Mouse (Mus musculus): ENCODE measurements around the gene Gpd1l. TPM values are rescaled to one million over a fixed set of nuclear protein-coding genes. Genes with fewer than 3 reads are reported as not detected.
A peak's percentile ranks its signal among the peaks of the same experiment; 100 is the strongest.

Gene Gpd1l
- polyA plus RNA-seq, 1 experiment from 2014 or later: 19.5 TPM

- 59% methylated on average over 11 of the region's 11 CpGs for WGBS
- Histone ChIP-seq H3K4me3 (ENCODE audit: low read length) (peak overlapping the region; percentile 78), H3K4me1 (ENCODE audit: control insufficient read depth, insufficient read depth, low read length) (peaks cover 7% of the 10 kb centered on the region), H3K4me2 (ENCODE audit: low read depth, low read length) (peak overlapping the region; percentile 97), H3K9me3 (replicated peaks; ENCODE audit: control insufficient read depth, low read length) (no peaks in the 10 kb centered on the region), H3K27me3 (ENCODE audit: control insufficient read depth, insufficient read depth, low read length) (no peaks in the 10 kb centered on the region), H3K27ac (ENCODE audit: low read length) (0 out of 2 replicates have a peak overlapping the region, but pooled peaks have one; percentile 19), H3K9ac (ENCODE audit: low read length) (peak overlapping the region; percentile 89), H3K36me3 (ENCODE audit: control insufficient read depth, insufficient read depth) (no peaks in the 10 kb centered on the region)
- ATAC-seq (replicated peaks; ENCODE audit: extremely low read depth, insufficient read depth, low FRiP score): no peak
Observed at GRCm38 (mm10) chr9:114934231-114934630, 444 bp upstream of the Gpd1l start.

GRCm38 (mm10) chr9:114933037-114933722 is 607 bp downstream of the Gpd1l start:
- Histone ChIP-seq H3K36me3 (ENCODE audit: control insufficient read depth, insufficient read depth) (no peaks in the 10 kb centered on the region), H3K4me3 (ENCODE audit: low read length) (peak overlapping the region; percentile 78), H3K9ac (ENCODE audit: low read length) (peak overlapping the region; percentile 89), H3K4me2 (ENCODE audit: low read depth, low read length) (peak overlapping the region; percentile 97), H3K27ac (ENCODE audit: low read length) (peak overlapping the region; percentile 81), H3K9me3 (replicated peaks; ENCODE audit: control insufficient read depth, low read length) (no peaks in the 10 kb centered on the region), H3K4me1 (ENCODE audit: control insufficient read depth, insufficient read depth, low read length) (peaks cover 7% of the 10 kb centered on the region), H3K27me3 (ENCODE audit: control insufficient read depth, insufficient read depth, low read length) (no peaks in the 10 kb centered on the region)
- peak; percentile 35 for ATAC-seq (replicated peaks; ENCODE audit: extremely low read depth, insufficient read depth, low FRiP score)
- 0% methylated on average over 39 of the region's 50 CpGs for WGBS

GRCm38 (mm10) chr9:114932607-114933006 is 1.2 kb downstream of the Gpd1l start:
- Histone ChIP-seq H3K36me3 (ENCODE audit: control insufficient read depth, insufficient read depth) (no peaks in the 10 kb centered on the region), H3K4me2 (ENCODE audit: low read depth, low read length) (peak overlapping the region; percentile 97), H3K27me3 (ENCODE audit: control insufficient read depth, insufficient read depth, low read length) (no peaks in the 10 kb centered on the region), H3K9me3 (replicated peaks; ENCODE audit: control insufficient read depth, low read length) (no peaks in the 10 kb centered on the region), H3K27ac (ENCODE audit: low read length) (no peak overlapping the region), H3K9ac (ENCODE audit: low read length) (peak overlapping the region; percentile 89), H3K4me3 (ENCODE audit: low read length) (peak overlapping the region; percentile 78), H3K4me1 (ENCODE audit: control insufficient read depth, insufficient read depth, low read length) (peaks cover 7% of the 10 kb centered on the region)
- 22% methylated on average over 13 of the region's 13 CpGs for WGBS
- ATAC-seq (replicated peaks; ENCODE audit: extremely low read depth, insufficient read depth, low FRiP score): no peak

- WGBS: 78% methylated on average over 9 of the region's 9 CpGs
- no peak for ATAC-seq (replicated peaks; ENCODE audit: extremely low read depth, insufficient read depth, low FRiP score)
- H3K9me3 ChIP-seq (replicated peaks; ENCODE audit: control insufficient read depth, low read length): no peaks in the 10 kb centered on the region
- no peak overlapping the region for H3K4me2 ChIP-seq (ENCODE audit: low read depth, low read length)
- no peaks in the 10 kb centered on the region for H3K36me3 ChIP-seq (ENCODE audit: control insufficient read depth, insufficient read depth)
- no peak overlapping the region for H3K9ac ChIP-seq (ENCODE audit: low read length)
- H3K4me1 ChIP-seq (ENCODE audit: control insufficient read depth, insufficient read depth, low read length): peaks cover 7% of the 10 kb centered on the region
- H3K27me3 ChIP-seq (ENCODE audit: control insufficient read depth, insufficient read depth, low read length): no peaks in the 10 kb centered on the region
- no peak overlapping the region for H3K4me3 ChIP-seq (ENCODE audit: low read length)
- H3K27ac ChIP-seq (ENCODE audit: low read length): no peak overlapping the region
Observed at GRCm38 (mm10) chr9:114930464-114931090, 3.2 kb downstream of the Gpd1l start.

- no peaks in the 10 kb centered on the region for H3K36me3 ChIP-seq (ENCODE audit: control insufficient read depth, insufficient read depth)
- no peak for ATAC-seq (replicated peaks; ENCODE audit: extremely low read depth, insufficient read depth, low FRiP score)
- no peaks in the 10 kb centered on the region for H3K27me3 ChIP-seq (ENCODE audit: control insufficient read depth, insufficient read depth, low read length)
- H3K4me3 ChIP-seq (ENCODE audit: low read length): no peak overlapping the region
- no peak overlapping the region for H3K27ac ChIP-seq (ENCODE audit: low read length)
- H3K9me3 ChIP-seq (replicated peaks; ENCODE audit: control insufficient read depth, low read length): no peaks in the 10 kb centered on the region
- H3K4me2 ChIP-seq (ENCODE audit: low read depth, low read length): no peak overlapping the region
- WGBS: 78% methylated on average over 5 of the region's 5 CpGs
- peaks cover 17% of the 10 kb centered on the region for H3K4me1 ChIP-seq (ENCODE audit: control insufficient read depth, insufficient read depth, low read length)
- H3K9ac ChIP-seq (ENCODE audit: low read length): no peak overlapping the region
Observed at GRCm38 (mm10) chr9:114925571-114925970, 8.2 kb downstream of the Gpd1l start.

- Histone ChIP-seq H3K9me3 (replicated peaks; ENCODE audit: control insufficient read depth, low read length) (no peaks in the 10 kb centered on the region), H3K27ac (ENCODE audit: low read length) (no peak overlapping the region), H3K4me3 (ENCODE audit: low read length) (no peak overlapping the region), H3K4me1 (ENCODE audit: control insufficient read depth, insufficient read depth, low read length) (peaks cover 20% of the 10 kb centered on the region), H3K4me2 (ENCODE audit: low read depth, low read length) (no peak overlapping the region), H3K9ac (ENCODE audit: low read length) (no peak overlapping the region), H3K27me3 (ENCODE audit: control insufficient read depth, insufficient read depth, low read length) (no peaks in the 10 kb centered on the region), H3K36me3 (ENCODE audit: control insufficient read depth, insufficient read depth) (no peaks in the 10 kb centered on the region)
- WGBS: 46% methylated on average over 10 of the region's 10 CpGs
- no peak for ATAC-seq (replicated peaks; ENCODE audit: extremely low read depth, insufficient read depth, low FRiP score)
Observed at GRCm38 (mm10) chr9:114925039-114925438, 8.7 kb downstream of the Gpd1l start.

GRCm38 (mm10) chr9:114924511-114924910 is 9.3 kb downstream of the Gpd1l start:
- H3K4me2 ChIP-seq (ENCODE audit: low read depth, low read length): no peak overlapping the region
- no peaks in the 10 kb centered on the region for H3K9me3 ChIP-seq (replicated peaks; ENCODE audit: control insufficient read depth, low read length)
- H3K9ac ChIP-seq (ENCODE audit: low read length): no peak overlapping the region
- WGBS: 44% methylated on average over 5 of the region's 5 CpGs
- ATAC-seq (replicated peaks; ENCODE audit: extremely low read depth, insufficient read depth, low FRiP score): no peak
- H3K4me1 ChIP-seq (ENCODE audit: control insufficient read depth, insufficient read depth, low read length): peaks cover 20% of the 10 kb centered on the region
- no peak overlapping the region for H3K27ac ChIP-seq (ENCODE audit: low read length)
- H3K4me3 ChIP-seq (ENCODE audit: low read length): no peak overlapping the region
- H3K27me3 ChIP-seq (ENCODE audit: control insufficient read depth, insufficient read depth, low read length): no peaks in the 10 kb centered on the region
- no peaks in the 10 kb centered on the region for H3K36me3 ChIP-seq (ENCODE audit: control insufficient read depth, insufficient read depth)

- Histone ChIP-seq H3K9me3 (replicated peaks; ENCODE audit: control insufficient read depth, low read length) (no peaks in the 10 kb centered on the region), H3K4me3 (ENCODE audit: low read length) (no peak overlapping the region), H3K36me3 (ENCODE audit: control insufficient read depth, insufficient read depth) (no peaks in the 10 kb centered on the region), H3K27ac (ENCODE audit: low read length) (no peak overlapping the region), H3K4me2 (ENCODE audit: low read depth, low read length) (no peak overlapping the region), H3K9ac (ENCODE audit: low read length) (no peak overlapping the region), H3K4me1 (ENCODE audit: control insufficient read depth, insufficient read depth, low read length) (peaks cover 20% of the 10 kb centered on the region), H3K27me3 (ENCODE audit: control insufficient read depth, insufficient read depth, low read length) (no peaks in the 10 kb centered on the region)
- 79% methylated on average over 5 of the region's 5 CpGs for WGBS
- ATAC-seq (replicated peaks; ENCODE audit: extremely low read depth, insufficient read depth, low FRiP score): no peak
Observed at GRCm38 (mm10) chr9:114922209-114922608, 11.6 kb downstream of the Gpd1l start.

- Histone ChIP-seq H3K4me1 (ENCODE audit: control insufficient read depth, insufficient read depth, low read length) (peaks cover 20% of the 10 kb centered on the region), H3K27ac (ENCODE audit: low read length) (no peak overlapping the region), H3K4me2 (ENCODE audit: low read depth, low read length) (no peak overlapping the region), H3K4me3 (ENCODE audit: low read length) (no peak overlapping the region), H3K9me3 (replicated peaks; ENCODE audit: control insufficient read depth, low read length) (no peaks in the 10 kb centered on the region), H3K36me3 (ENCODE audit: control insufficient read depth, insufficient read depth) (no peaks in the 10 kb centered on the region), H3K9ac (ENCODE audit: low read length) (no peak overlapping the region), H3K27me3 (ENCODE audit: control insufficient read depth, insufficient read depth, low read length) (no peaks in the 10 kb centered on the region)
- WGBS: 88% methylated on average over 2 of the region's 2 CpGs
- no peak for ATAC-seq (replicated peaks; ENCODE audit: extremely low read depth, insufficient read depth, low FRiP score)
Observed at GRCm38 (mm10) chr9:114921352-114922081, 12.3 kb downstream of the Gpd1l start.

All from heart, embryonic 16.5 days (tissue).